Mouse (Mus musculus) regulatory T cell (primary cell): ENCODE measurements around the gene Mettl27.

Experiments
- in situ Hi-C: fragments of 300-600 bp; cut with MboI, MseI; formaldehyde crosslinking; loops from one replicate; pipeline ENCODE4 v1.15.1; 2025; ENCODE audit warnings: high pct_unique_total_duplicates

Gene Mettl27

DNA sequence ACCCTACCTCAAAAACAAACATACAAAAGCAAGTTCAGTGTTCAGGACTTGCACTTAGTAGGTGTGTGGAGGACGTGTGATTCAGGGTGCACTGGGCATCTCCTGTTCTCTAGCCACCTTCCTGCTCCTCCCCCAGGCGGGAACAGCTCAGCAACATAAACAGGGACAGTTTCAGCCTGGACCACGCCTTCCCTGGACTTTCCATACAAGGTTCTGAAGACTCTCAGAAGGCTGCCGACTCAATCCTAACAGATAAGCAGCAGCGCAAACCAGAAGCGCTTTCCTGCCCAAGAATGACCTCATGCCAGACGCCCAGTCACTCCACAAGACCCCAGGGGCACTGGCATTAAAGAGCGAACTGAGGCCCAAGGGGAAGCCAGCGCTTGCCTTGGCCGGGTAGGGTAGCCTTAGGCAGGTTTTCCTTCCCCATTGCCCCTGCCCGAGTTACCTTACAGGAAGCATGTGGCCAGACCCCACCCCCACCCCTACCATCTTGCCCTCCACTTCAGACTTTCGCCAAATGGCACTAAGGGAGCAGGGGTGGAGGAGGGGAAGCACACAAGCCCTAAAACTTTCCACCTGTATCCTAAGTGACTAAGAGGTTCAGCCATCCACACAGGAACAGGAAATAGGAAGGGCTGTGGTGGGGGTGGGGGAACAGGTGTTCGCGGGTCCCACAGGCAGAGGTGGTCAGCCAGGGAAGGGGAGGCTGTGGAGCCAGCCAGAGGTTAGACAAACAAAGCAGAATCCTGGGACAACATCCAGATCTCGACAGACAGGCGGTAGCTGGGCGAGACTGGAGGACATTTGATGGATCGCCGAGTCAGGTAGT, 19.1 kb downstream of the Mettl27 start:
- in situ Hi-C loops, result no loop called here

DNA sequence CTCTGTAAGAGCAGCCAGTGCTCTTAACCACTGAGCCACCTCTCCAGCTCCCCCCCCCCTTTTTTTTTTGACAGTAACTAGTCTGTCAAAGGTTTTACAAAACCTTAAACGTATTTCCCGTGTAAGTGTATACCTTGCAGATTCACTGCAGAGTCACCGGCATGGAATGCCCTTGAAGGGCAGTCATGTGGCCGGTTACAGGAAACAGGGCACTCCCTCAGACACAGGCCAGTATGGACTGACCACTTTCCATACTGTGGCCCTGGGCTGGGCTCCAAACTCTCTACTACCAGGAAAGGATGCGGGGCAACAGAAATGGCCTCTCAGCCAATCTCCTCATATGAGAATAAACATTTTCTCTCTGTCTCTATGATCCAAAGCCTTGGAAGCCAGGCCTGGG, 23.3 kb downstream of the Mettl27 start:
- in situ Hi-C loops, result no loop called here

DNA sequence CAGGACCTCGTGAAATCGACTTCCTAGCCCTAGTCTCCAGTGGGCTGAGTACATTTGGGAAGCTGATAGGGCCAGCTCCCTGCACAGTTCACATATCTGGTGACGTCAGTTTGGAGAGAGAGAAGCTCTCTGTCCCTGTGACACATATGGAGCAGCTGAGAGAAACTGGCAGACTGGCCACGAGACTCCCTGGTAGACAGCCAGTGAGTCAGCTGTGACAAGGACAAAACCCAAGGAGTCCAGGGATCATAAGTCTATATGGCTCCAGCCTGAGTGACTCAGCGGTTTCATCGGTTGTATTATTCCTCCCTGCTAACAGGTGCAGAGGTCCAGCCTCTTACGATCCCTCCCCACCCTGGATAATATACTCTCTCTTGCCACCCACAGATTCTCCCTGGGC, 26.9 kb downstream of the Mettl27 start:
- in situ Hi-C loops, result no loop called here

DNA sequence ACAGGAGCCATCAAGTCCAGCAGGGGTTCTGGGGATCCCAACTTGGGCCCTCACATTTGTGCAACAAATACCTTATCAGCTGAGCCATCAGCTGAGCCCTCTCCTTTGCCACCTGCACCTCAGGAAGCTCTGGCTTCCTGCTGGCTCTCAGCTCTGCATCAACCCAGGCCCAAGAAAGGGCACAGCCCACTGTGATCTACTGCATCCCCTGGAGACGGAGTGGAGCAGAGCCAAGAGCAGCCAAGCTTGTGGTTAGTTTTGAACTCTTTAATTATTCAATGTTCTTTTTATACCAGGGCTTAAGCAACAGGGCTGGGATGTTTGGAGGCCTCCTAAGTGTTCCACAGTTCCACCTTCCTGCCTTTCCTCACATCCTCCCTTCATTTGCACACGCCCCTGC, 28.3 kb downstream of the Mettl27 start:
- in situ Hi-C loops, result loop anchor here (10.0 kb wide), 1 partner anchor 46 kb away; the partner anchor contains the start of gene Cldn13

DNA sequence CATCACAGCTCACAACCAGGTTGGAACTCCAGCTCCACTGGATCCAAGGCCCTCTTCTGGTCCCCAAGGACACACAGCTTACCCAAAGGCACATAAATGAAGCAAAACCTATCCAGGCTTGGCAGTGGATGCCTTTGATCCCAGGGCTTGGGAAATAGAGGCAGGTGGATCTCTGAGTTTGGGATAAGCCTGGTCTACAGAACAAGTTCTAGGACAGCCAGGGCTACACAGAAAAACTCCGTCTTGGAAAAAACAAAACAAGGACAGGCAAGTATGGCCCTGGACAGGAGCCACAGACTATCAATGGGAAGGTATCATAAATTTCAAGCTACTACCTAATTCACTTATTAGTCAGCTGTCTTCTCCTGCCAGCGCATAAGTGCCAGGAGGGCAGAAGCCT, 29.4 kb downstream of the Mettl27 start:
- in situ Hi-C loops, result loop anchor here (10.0 kb wide), 1 partner anchor 47 kb away; the partner anchor contains the start of gene Cldn13

DNA sequence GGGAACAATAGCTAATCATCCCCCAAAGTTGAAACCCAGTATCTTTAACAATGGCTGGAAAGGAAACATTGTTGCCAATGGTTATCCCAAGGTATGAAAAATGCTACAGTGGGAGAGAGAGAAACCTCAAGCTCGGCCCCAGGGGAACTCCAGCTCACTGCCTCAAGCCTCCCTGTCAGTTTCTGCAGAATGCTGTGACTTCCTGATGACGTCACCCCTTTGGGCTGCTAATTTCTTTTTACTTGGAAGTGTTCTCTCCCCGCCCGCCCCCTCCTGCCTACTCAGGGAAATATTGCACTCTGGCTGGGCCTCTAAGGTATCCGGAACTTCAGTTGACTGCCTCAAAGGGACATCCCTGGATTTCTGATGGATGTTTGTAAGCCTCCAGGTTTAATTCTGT, 31.4 kb downstream of the Mettl27 start:
- in situ Hi-C loops, result loop anchor here (10.0 kb wide), 1 partner anchor 49 kb away; the partner anchor contains the start of gene Cldn13

DNA sequence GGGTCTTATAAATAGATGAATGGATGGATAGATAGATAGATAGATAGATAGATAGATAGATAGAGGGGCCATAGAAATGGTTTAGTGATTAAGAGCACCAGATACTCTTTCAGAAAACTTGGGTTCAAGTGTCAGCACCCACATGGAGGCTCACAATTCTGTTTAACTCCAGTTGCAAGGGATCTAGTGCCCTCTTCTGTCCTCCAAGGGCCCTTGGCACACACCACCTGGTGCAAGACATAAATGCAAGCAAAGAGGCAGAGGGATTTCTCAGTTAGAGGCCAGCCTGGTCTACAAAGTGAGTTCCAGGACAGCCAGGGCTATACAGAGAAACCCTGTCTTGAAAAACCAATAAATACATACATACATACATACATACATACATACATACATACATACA, 32.5 kb downstream of the Mettl27 start:
- in situ Hi-C loops, result loop anchor here (5.0 to 10.0 kb wide), 2 partner anchors 32 to 50 kb away; partner anchors contain the start of genes Cldn13 and Mettl27

DNA sequence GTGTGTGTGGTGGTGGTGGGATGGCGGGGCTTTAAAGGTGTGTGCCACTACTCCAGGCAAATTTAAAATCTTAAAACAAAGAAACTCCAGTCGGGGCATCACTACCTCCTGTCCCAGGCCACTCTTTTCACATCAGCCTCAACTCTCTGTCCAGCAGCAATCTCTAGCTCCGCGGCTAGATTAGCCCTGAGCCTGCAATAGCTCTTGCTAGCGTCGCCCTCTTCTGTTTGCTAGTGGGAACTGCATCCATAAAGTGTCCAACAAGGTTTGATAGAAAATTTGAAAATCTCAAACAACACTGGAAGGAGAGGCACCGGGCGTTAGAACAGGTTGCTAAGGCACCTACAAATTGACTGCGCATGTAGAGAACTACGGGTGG, 33.3 kb downstream of the Mettl27 start:
- in situ Hi-C loops, result loop anchor here (5.0 to 10.0 kb wide), 2 partner anchors 33 to 51 kb away; partner anchors contain the start of genes Cldn13 and Mettl27

DNA sequence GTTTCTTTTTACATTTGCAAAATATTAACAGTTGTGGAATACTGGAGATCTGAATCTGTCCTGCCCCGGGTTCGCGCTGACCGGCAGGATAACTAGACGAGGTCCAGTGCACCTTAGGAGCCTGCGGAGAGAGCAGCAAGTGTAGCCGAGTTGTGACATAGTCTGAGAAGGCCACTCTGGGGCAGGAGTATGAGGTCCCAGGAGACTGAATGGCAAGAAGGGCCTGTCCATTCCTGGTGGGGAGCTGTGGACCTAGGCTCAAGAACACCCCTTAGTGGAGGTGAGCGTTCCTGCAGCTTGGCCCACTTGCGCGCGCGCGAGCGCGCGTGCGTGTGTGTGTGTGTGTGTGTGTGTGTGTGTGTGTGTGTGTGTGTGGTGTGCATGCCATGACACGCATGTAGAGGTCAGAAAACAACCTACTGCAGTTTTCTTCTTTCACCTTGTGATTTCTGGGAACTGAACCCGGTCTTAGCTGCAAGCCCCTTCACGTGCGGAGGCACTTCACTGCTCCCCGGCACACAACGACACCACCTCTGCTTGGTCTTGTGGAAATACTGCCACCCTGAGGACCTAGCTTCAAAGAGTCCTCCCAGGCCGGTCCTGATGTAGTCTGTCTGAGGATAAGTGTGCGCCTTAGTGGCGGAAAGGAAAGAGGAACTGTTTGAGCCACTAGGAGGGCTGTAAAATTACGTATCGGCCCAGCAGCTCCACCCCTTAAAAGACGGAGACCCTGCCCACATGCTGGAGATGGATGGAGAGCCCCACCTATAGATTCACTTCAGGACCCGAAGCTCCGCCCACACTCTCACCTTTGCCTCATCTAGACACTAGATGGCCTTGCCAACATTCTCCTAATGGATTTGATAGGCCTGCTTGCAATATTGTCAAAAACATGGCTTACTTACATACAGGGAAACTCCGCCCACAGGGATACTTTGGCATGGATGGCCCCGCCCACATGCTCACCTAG, 34.0 kb downstream of the Mettl27 start:
- in situ Hi-C loops, result loop anchor here (5.0 to 10.0 kb wide), 2 partner anchors 34 to 51 kb away; partner anchors contain the start of genes Cldn13 and Mettl27

DNA sequence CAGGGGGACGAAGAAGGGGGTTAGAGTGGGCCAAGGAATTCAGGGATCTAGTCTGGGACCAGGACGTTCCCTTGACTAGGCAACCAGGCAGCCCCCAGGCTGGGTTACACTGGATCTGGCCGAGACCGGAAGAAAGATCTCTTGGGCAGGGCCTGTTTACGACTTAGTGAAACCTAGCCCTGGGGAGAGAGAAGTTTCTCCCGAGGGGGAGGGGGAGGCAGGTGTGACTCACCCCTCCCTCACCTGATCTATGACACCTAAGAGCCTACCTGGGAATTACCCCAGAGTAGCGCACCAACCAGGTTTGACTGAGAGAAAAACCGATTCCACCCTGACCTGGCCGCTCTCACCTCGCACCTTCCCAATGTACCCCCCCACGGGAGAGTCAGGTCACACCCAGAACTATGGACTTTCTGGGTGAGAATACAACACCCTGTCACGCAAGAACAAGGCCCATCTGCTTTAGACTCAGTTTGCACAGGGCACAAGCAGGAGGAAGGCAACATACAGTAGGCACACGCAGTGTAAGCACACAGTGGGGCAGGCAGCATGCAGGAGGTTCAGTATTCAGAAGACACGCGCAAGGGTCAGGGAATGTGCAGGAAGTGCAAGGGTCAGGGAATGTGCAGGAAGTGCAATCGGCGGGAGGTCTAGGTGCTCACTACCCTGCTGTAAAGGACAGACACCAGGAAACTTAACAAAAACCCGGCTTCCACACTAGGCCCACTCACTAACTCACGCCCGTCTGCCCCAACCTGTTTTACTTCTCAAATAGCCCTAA, 35.2 kb downstream of the Mettl27 start:
- in situ Hi-C loops, result loop anchor here (5.0 to 10.0 kb wide), 2 partner anchors 35 to 53 kb away; partner anchors contain the start of genes Cldn13 and Mettl27

DNA sequence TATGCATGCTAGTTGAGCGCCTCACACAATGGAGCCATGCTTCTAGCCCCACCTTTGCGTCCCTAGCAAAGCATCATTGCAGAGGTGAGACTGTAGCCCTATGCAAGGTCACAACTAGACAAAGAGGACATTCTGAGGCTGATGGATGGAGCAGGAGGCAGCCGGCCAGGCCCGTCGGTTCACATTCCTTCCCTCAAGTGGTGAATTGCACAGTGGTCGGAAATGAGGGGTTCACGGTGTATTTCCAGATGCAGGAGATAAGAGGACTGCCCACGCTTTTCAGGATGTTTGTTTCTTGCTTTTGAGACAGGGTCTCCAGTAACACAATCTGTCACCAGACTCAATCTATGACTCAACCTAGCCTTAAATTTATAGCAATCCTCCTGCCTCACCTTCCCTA, 38.5 kb downstream of the Mettl27 start:
- in situ Hi-C loops, result no loop called here

DNA sequence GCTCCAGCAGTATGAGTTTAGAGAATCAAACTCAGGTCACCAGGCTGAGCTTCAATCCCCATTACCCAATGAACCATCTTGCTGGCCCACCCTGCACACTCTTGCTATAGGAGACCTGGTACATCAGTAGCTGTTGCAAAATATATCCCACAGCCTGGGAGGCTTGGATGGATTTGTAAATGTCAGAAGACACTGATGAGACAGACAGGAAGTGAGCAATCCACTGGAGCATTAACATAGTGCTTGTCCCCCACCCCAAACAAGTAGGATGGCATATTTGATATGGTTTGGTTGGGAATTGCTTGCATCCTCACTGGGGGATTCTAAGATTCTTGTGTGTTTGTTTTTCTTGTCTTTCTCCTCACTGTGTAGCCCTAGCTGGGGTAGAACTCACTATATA, 40.9 kb downstream of the Mettl27 start:
- in situ Hi-C loops, result no loop called here

DNA sequence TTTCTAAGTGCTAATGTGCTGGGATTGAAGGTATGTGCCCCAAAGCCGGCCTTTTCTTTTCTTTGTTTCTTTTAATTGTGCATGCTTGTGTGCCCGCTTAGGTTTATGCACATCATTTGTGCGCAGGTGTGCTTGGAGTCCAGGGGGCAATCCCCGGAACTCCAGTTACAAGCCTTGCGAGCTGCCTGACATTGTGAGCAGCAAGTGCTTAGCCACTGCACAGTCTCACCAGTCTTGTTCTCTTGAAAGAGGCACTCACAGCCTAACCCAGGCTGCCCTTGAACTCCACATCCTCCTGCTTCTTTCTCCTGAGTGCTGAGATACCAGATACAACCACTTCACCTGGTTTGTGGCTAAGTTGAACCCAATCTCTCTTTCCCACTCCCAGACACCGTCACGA, 41.4 kb downstream of the Mettl27 start:
- in situ Hi-C loops, result no loop called here

DNA sequence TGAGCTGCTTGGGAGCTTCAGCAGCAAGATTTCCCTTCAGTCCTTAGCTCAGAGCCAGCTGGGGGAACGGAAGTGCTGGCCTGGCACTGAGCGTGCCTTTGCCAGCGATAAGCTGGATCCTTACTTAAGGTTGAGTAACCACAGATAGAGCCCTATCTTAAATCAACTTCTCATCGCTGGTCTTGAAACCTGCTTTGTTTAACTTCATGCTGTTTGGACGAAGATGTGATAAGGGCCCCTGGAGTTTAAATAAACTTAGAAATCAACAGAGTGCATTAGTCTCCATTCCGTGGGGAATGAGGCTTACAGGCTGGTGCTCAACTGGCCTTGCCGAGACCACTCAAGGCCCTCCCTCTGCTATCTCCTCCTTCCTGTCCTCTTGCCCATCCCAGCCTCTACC, 42.1 kb downstream of the Mettl27 start:
- in situ Hi-C loops, result no loop called here

DNA sequence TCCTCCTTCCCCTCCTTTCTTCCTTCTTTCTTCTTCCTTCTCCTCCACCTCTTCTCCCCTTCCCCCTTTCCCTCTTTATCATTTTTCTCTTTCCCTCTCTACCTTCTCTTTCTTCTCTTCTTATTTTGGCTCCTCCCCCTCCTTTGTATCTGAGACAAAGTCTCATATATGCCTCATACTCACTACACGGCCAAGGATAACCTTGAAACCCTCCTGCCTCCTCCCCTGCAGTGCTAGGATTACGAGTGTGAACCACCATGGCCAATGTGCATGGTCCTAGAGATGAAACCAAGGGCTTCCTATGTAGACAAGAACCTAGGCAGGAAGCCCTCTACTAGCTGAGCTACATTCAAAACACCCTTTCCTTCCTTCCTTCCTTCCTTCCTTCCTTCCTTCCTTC, 42.8 kb downstream of the Mettl27 start:
- in situ Hi-C loops, result no loop called here

DNA sequence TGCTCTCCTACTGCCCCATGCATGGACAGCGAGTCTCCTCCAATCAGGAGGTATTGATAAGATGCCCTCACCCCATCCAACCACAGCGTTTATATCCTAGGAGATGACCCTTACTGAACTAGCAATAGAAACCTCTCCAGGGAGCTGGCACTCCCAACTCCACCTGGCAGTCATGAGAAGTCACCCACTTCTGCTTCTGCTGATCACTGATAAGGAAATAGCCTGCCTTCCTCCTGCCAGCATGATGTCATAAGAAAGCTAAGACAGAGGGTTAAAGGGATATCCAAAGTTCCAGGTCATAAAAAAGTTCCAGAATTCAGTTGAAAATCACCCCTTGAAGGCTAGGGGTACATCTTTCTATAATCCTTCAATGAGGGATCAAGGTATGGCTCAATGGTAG, 44.0 kb downstream of the Mettl27 start:
- in situ Hi-C loops, result no loop called here

DNA sequence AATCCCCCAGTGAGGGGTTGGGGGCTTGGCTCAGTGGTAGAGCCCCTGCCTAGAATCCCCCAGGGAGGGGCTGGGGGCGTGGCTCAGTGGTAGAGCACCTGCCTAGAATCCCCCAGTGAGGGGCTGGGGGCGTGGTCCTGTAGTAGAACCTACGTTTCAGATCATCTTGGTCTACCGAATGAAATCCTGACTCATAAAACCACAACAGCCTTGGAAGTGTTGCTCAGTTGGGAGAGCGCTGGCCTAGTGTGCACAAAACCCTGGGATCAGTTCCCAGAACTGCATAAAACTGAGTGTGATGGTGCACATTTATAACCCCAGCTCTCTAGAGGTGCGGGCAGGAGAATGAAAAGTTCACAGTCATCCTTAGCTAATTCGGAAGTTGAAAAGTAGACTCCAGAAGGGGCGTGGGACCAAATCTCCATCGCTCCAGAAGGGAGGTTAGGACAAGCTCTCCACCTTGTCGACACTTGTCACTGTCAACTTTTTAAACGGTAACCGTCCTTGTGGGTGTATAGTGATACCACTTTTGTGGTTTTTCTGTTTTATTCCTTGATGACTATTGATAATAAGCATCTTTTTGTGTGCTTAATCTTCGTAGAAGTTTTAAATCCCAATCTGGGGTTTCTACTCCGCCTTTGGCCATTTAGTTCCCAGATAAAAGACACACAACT, 44.5 kb downstream of the Mettl27 start:
- in situ Hi-C loops, result no loop called here

DNA sequence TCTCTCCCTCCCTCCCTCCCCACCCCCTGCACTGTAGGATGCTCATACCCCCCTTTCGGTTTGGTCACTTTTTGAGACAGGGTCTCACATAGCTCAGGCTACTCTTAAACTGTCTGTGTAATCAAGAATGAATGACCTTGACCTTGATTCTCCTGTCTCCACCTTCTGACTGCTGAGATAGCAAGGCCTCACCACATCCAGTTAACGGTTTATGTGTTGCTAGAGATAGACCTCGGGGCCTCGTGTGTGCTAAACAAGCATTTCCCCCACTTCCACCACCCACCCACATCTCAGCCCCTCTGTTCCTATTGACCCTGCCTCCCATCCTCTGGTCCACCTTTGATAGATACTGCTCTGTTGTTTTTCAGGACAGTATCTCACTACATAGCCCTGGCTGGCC, 45.7 kb downstream of the Mettl27 start:
- in situ Hi-C loops, result no loop called here

DNA sequence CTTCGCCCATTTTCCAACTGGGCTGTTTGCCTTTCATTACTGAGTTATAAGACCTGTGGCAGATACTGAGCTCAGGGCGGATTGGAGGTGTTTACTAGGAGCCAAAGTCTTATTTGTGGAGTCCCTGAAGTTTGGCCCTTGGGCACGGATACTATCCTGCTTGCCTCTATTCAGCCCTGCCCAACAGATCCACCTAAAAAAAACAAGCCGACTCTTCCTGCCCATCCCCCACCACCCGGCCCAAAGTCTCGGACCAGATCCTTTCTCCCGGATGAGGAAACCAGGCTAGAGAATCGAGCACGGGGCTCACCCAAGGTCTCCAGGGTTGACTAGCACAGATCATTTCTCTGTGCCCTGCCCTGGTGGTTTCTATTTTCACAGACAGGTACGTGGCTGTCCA, 49.0 kb downstream of the Mettl27 start:
- in situ Hi-C loops, result no loop called here

DNA sequence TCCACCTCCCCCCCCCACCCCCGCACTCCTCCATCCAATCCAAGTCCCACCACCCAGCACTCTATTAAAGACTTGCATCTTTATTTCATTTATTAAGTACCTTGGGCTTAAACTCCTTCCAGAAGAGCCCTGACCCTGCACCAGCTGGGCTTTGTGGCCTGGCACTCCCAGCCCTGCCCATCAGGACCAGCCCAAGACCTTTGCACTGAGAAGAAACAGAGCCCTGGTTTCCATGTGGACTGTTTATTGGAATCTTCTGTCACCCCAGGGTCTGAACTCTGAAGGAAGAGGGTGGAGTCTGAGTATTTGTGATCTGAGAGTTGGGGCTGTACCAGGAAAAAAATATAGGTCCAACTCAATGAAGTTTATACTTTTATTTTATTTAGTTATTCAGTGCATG, 50.9 kb downstream of the Mettl27 start:
- in situ Hi-C loops, result no loop called here

DNA sequence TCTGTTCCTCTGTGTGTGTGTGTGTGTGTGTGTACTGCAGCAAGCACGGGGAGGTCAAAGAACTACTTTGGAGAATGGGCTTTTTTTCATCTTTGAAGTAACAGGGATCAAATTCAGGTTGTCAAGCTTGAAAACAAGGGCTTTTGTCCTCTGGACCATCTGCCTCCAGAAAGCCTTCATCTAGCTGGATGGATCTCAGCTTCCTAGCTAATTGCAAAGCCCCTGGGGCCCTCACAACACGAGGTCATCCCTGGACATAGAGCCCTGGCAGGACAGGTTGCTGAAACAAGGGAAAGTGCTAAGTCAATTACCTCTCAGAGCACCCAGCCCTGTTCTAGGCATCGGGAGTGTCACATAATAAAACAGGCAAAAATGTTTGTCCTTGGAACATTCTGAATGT, 51.6 kb downstream of the Mettl27 start:
- in situ Hi-C loops, result no loop called here
